Mouse (Mus musculus): ENCODE measurements around the gene Baz2b. TPM values are rescaled to one million over a fixed set of nuclear protein-coding genes. Genes with fewer than 3 reads are reported as not detected.

Gene Baz2b
- polyA plus RNA-seq, 1 experiment from 2014 or later: 34.0 TPM

DNA sequence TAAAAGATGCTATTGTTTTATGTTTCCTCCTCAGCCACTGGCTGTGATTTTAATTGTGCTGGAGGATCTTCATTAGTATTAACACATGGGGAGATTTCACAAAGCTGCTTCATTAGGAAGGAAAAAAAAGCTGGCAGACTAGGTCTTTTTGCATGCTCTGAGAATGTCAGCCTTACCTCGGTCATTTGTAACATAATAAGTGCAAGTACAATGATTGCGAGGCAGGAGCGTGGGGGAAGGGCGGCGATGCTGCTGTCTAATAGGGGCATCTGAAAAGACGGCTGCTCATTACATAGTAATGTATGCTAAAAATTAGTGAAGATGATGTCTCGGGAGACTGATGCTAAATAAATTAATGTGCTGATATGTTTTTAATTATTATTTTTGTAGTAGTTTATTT, 82.8 kb downstream of the Baz2b start:
- Histone ChIP-seq H3K27ac (replicated peaks) (no peak overlapping the region), H3K9me3 (ENCODE audit: control insufficient read depth, low read length) (no peaks in the 10 kb centered on the region), H3K27me3 (ENCODE audit: control insufficient read depth, insufficient read depth, low read length) (no peaks in the 10 kb centered on the region), H3K36me3 (ENCODE audit: control insufficient read depth, insufficient read depth, low read length) (no peaks in the 10 kb centered on the region), H3K4me1 (replicated peaks; ENCODE audit: control insufficient read depth, insufficient read depth) (0 out of 2 replicates have a peak, but pooled peaks cover 2% of the 10 kb centered on the region), H3K9ac (ENCODE audit: low read length) (no peak overlapping the region), H3K4me2 (replicated peaks; ENCODE audit: low read depth) (no peak overlapping the region), H3K4me3 (ENCODE audit: low read depth, low read length) (no peak overlapping the region)
- 65% methylated on average over 7 of the region's 7 CpGs for WGBS
- TF ChIP-seq EP300 (optimal IDR thresholded peaks at IDR 0.05): no peak
- TF ChIP-seq CTCF (IDR thresholded peaks at IDR 0.05; ENCODE audit: low read depth): no peak
- ATAC-seq (ENCODE audit: low FRiP score, low TSS enrichment) (no peak), DNase-seq (ENCODE audit: low spot score) (no peak)

DNA sequence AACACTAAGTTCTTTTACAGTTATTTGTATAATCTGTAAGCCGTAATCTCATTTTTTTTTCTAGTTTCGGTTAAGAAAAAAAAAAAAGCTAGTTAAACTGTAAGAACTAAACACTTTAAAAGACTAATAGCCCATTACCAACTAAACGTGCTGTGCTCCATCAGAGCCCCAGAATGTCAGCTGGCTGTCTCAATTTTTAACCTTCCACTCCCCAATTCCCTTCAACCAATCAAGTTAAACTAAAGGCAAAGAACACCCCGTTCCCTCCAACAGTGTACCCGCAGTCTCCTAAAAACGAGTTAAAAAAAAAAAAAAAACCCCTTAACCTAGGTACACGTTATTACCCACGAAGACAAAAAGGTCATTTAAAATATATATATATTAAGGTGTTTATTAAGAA, 83.3 kb downstream of the Baz2b start:
- no peaks in the 10 kb centered on the region for H3K36me3 ChIP-seq (ENCODE audit: control insufficient read depth, insufficient read depth, low read length)
- H3K27ac ChIP-seq (replicated peaks): no peak overlapping the region
- WGBS: 40% methylated on average over 8 of the region's 8 CpGs
- TF ChIP-seq CTCF (IDR thresholded peaks at IDR 0.05; ENCODE audit: low read depth): no peak
- no peak for TF ChIP-seq EP300 (optimal IDR thresholded peaks at IDR 0.05)
- no peak for ATAC-seq (ENCODE audit: low FRiP score, low TSS enrichment)
- H3K4me3 ChIP-seq (ENCODE audit: low read depth, low read length): peak overlapping the region; percentile 96
- H3K27me3 ChIP-seq (ENCODE audit: control insufficient read depth, insufficient read depth, low read length): no peaks in the 10 kb centered on the region
- H3K4me2 ChIP-seq (replicated peaks; ENCODE audit: low read depth): peak overlapping the region; percentile 57
- H3K9me3 ChIP-seq (ENCODE audit: control insufficient read depth, low read length): no peaks in the 10 kb centered on the region
- H3K9ac ChIP-seq (ENCODE audit: low read length): no peak overlapping the region
- DNase-seq (ENCODE audit: low spot score): no peak
- 0 out of 2 replicates have a peak, but pooled peaks cover 2% of the 10 kb centered on the region for H3K4me1 ChIP-seq (replicated peaks; ENCODE audit: control insufficient read depth, insufficient read depth)

DNA sequence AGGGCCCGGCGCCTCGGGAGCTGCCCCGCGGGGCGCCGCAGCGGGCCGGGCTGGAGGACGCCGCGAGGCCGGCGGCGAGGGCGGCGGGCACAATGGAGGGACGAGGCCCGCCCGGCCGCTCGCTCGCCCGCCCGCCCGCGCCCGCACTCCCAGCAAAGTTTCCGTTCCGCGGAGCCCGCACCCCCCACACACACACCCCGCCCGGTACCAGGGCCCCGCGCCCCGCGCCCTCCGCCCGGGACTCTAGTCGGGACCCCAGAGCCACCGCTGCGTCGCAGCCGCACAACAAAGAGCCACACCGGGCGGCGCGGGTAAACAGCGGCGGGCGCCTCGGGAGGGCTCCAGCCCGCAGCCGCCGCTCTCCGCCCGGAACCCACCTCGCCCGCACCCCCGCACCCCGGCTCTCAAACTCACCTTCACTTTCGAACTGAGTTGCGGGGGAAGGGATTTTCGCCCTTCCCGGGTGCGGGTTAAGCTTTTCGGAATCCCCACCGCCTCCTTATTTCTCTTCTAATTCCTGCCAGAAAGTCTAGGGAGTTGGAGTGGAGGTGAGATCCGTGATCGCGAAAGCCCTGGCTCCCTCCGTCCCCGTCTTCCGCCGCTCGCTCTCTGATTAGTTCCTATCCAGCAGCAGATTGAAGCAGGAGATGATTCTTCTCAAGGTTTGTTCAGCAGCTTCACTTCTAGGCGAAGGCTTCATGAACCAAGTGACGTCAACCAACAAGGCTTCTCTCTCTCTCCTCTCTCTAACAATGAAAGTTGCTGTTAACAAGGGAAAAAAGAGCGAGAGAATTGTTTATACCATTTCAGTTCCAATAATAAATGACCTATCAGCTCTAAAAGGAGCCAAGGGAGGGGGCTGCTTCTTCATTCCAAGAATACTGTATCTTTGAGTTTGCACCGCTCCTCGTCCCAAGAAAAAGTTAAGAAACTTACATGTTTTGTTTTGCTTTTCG, 84.3 kb downstream of the Baz2b start:
- H3K27ac ChIP-seq (replicated peaks): peak overlapping the region; percentile 100
- TF ChIP-seq EP300 (optimal IDR thresholded peaks at IDR 0.05) (no peak), CTCF (IDR thresholded peaks at IDR 0.05; ENCODE audit: low read depth) (no peak)
- H3K27me3 ChIP-seq (ENCODE audit: control insufficient read depth, insufficient read depth, low read length): no peaks in the 10 kb centered on the region
- H3K36me3 ChIP-seq (ENCODE audit: control insufficient read depth, insufficient read depth, low read length): no peaks in the 10 kb centered on the region
- peak overlapping the region; percentile 57 for H3K4me2 ChIP-seq (replicated peaks; ENCODE audit: low read depth)
- WGBS: under 1% methylated on average over 56 of the region's 83 CpGs
- peak overlapping the region; percentile 96 for H3K4me3 ChIP-seq (ENCODE audit: low read depth, low read length)
- H3K9me3 ChIP-seq (ENCODE audit: control insufficient read depth, low read length): no peaks in the 10 kb centered on the region
- peak overlapping the region; percentile 100 for H3K9ac ChIP-seq (ENCODE audit: low read length)
- DNase-seq (ENCODE audit: low spot score) (peak; percentile 69), ATAC-seq (ENCODE audit: low FRiP score, low TSS enrichment) (peak; percentile 86)
- H3K4me1 ChIP-seq (replicated peaks; ENCODE audit: control insufficient read depth, insufficient read depth): 0 out of 2 replicates have a peak, but pooled peaks cover 2% of the 10 kb centered on the region

DNA sequence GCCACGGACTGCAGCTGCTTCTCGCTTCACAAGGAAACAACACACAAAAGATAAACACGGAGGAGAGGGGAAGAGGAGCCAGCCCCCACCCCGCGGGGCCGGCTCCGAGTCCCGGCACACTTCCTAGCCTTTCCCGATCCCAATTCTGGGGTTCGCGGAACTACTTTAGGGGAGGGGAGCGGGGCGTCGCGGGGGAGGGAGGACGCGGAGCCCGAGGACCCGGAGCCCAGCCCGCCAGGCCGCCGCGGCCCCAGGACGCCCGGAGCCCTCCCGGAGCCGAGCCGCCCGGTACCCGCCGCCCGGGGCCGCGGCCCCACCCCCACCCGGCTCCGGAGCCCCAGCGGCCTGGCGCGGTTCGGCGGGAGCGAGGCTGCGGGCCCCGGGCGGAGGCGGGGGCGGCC, 85.0 kb downstream of the Baz2b start:
- Histone ChIP-seq H3K36me3 (ENCODE audit: control insufficient read depth, insufficient read depth, low read length) (no peaks in the 10 kb centered on the region), H3K4me3 (ENCODE audit: low read depth, low read length) (peak overlapping the region; percentile 96), H3K27me3 (ENCODE audit: control insufficient read depth, insufficient read depth, low read length) (no peaks in the 10 kb centered on the region), H3K4me2 (replicated peaks; ENCODE audit: low read depth) (peak overlapping the region; percentile 57), H3K4me1 (replicated peaks; ENCODE audit: control insufficient read depth, insufficient read depth) (0 out of 2 replicates have a peak, but pooled peaks cover 2% of the 10 kb centered on the region), H3K9me3 (ENCODE audit: control insufficient read depth, low read length) (no peaks in the 10 kb centered on the region), H3K9ac (ENCODE audit: low read length) (peak overlapping the region; percentile 100), H3K27ac (replicated peaks) (peak overlapping the region; percentile 100)
- WGBS: 0% methylated on average over 14 of the region's 47 CpGs
- DNase-seq (ENCODE audit: low spot score) (peak; percentile 73), ATAC-seq (ENCODE audit: low FRiP score, low TSS enrichment) (peak; percentile 89)
- TF ChIP-seq CTCF (IDR thresholded peaks at IDR 0.05; ENCODE audit: low read depth) (no peak), EP300 (optimal IDR thresholded peaks at IDR 0.05) (no peak)

DNA sequence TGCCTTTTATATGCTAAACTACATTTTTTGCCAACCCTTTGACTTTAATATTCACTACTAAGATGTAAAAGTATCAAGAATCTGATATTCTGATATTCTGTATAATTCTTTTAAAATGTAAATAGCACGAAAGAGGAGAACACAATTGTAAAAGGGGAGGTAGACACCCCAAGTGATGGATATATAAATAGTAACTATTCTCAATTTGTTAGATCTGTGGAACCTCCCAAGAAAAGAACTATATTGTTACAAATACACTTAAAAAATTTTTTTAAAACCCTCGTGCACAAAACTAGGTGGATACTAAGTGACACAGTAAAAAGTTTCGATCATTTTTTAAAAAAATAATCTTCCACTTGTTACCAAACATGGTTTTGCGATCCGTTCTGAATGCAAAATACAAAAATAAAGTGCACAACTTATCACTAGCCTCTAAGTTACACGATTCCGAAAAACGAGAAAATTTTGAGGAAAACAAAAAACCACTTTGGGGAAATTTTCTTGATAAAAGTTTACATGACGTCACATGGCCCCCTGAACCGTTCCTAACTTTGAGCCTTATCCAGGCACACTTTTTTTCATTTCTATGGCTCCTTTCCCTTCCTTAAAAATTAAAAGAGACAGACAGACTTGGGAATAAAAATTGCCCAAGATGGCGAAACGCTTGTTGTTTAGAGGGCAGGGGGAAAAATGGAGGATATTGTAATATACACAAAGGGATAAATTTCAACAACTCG, 85.6 kb downstream of the Baz2b start:
- peak overlapping the region; percentile 100 for H3K9ac ChIP-seq (ENCODE audit: low read length)
- peak overlapping the region; percentile 57 for H3K4me2 ChIP-seq (replicated peaks; ENCODE audit: low read depth)
- no peak for ATAC-seq (ENCODE audit: low FRiP score, low TSS enrichment)
- TF ChIP-seq EP300 (optimal IDR thresholded peaks at IDR 0.05): no peak
- no peak for TF ChIP-seq CTCF (IDR thresholded peaks at IDR 0.05; ENCODE audit: low read depth)
- no peaks in the 10 kb centered on the region for H3K36me3 ChIP-seq (ENCODE audit: control insufficient read depth, insufficient read depth, low read length)
- 4% methylated on average over 13 of the region's 13 CpGs for WGBS
- H3K27ac ChIP-seq (replicated peaks): peak overlapping the region; percentile 100
- no peak for DNase-seq (ENCODE audit: low spot score)
- no peaks in the 10 kb centered on the region for H3K9me3 ChIP-seq (ENCODE audit: control insufficient read depth, low read length)
- no peaks in the 10 kb centered on the region for H3K27me3 ChIP-seq (ENCODE audit: control insufficient read depth, insufficient read depth, low read length)
- 0 out of 2 replicates have a peak, but pooled peaks cover 2% of the 10 kb centered on the region for H3K4me1 ChIP-seq (replicated peaks; ENCODE audit: control insufficient read depth, insufficient read depth)
- peak overlapping the region; percentile 96 for H3K4me3 ChIP-seq (ENCODE audit: low read depth, low read length)
